Mouse (Mus musculus): ENCODE results near the gene Rdh16.

DNA sequence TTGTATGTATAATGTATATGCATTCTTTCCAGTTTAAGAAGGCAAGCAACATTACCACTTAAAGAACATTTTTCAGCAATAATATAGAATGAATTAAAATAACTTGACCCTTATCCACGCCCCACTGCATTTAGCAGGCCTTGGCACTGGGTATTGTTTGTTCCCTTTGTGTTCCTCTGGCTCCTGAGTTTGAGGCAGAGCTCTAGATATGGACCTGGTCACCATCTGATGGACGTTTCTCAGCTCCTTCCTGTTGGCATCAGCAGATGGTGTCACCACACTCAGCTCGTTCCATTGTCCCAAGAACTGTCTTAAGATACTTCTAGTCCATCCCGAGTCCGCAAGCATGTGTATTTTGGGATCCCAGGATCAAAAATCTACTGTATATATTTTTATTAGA is 1.3 kb downstream of the Rdh16 start:
- TF ChIP-seq MAX (IDR thresholded peaks at IDR 0.05; ENCODE audit: low read depth) = no peak
- no peak for TF ChIP-seq USF1 (IDR thresholded peaks at IDR 0.05; ENCODE audit: low read depth)
- TF ChIP-seq SRF (IDR thresholded peaks at IDR 0.05; ENCODE audit: control insufficient read depth, insufficient read length, low read depth) = no peak
- no peak for TF ChIP-seq E2F4 (IDR thresholded peaks at IDR 0.05; ENCODE audit: insufficient read depth)
- no peak for TF ChIP-seq POLR2A (IDR thresholded peaks at IDR 0.05; ENCODE audit: insufficient read length, low read depth)
- no peak for TF ChIP-seq POLR2AphosphoS2 (IDR thresholded peaks at IDR 0.05; ENCODE audit: insufficient read length, low read depth)
- TF ChIP-seq TCF12 (IDR thresholded peaks at IDR 0.05; ENCODE audit: insufficient read depth, poor library complexity, severe bottlenecking) = no peak
- no peak for TF ChIP-seq MYOD1 (IDR thresholded peaks at IDR 0.05; ENCODE audit: control insufficient read depth in 1 of 3, insufficient read length in 2 of 3, low read depth in 2 of 3)
